Mouse (Mus musculus) hindbrain, embryonic 16.5 days (tissue): ENCODE measurements at regions not wholly inside any gene's neighbourhood (a gene's known extent, or its start where the extent isn't known, plus 50 kb on each side); places are given as distances from the start of the nearest gene placed in this dataset.
"Not testable (repeated sequence)": the region's sequence is repeated elsewhere in the genome, so short reads cannot be mapped to it uniquely, and the experiment has no call there.

Experiments used
- ATAC-seq: fragments of 200-750 bp; cut with Nextera tagmentation; 2 replicates; pipeline ENCODE4 v1.8.0; 2017; ENCODE audit warnings: moderate TSS enrichment, moderate library complexity
- H3K27ac ChIP-seq: fragments of 300-500 bp; sonication (generic); 2 replicates; pipeline ENCODE4 v1.5.1; 2014; ENCODE audit warnings: low read depth, mild to moderate bottlenecking, control low read depth, low read length, moderate library complexity
- H3K27me3 ChIP-seq: fragments of 300-500 bp; sonication (generic); replicated peaks from 2 replicates; pipeline ENCODE4 v1.6.1; 2014; ENCODE audit warnings: low read length; ENCODE audit not compliant: control insufficient read depth, insufficient read depth
- H3K36me3 ChIP-seq: fragments of 300-500 bp; sonication (generic); 2 replicates; pipeline ENCODE4 v1.6.1; 2014; ENCODE audit warnings: mild to moderate bottlenecking, low read length, moderate library complexity, mixed read lengths; ENCODE audit not compliant: control insufficient read depth, insufficient read depth
- H3K4me1 ChIP-seq: fragments of 300-500 bp; sonication (generic); 2 replicates; pipeline ENCODE4 v1.6.1; 2014; ENCODE audit warnings: low read depth, low read length; ENCODE audit not compliant: control insufficient read depth, insufficient read depth
- H3K4me2 ChIP-seq: fragments of 300-500 bp; sonication (generic); 2 replicates; pipeline ENCODE4 v1.6.1; 2014; ENCODE audit warnings: mild to moderate bottlenecking, low read length, control low read depth, moderate library complexity
- H3K4me3 ChIP-seq: fragments of 300-500 bp; sonication (generic); 2 replicates; pipeline ENCODE4 v1.5.1; 2014; ENCODE audit warnings: mild to moderate bottlenecking, low read length, control low read depth, moderate library complexity
- H3K9ac ChIP-seq: fragments of 300-500 bp; sonication (generic); 2 replicates; pipeline ENCODE4 v1.6.1; 2014; ENCODE audit warnings: low read depth, mild to moderate bottlenecking, control low read depth, low read length, moderate library complexity
- H3K9me3 ChIP-seq: fragments of 300-500 bp; sonication (generic); 2 replicates; pipeline ENCODE4 v1.6.1; 2014; ENCODE audit warnings: mild to moderate bottlenecking, low read length, moderate library complexity; ENCODE audit not compliant: control insufficient read depth
- WGBS: fragments of 180-500 bp; shearing (Covaris S2); extraction: QIAGEN DNeasy Blood & Tissue Kit; methylation state at CpG from one replicate; pipeline ENCODE4 v1.1.7; 2014; 5-methylcytosine and 5-hydroxymethylcytosine counted together

GRCm38 (mm10) chr17:81256106-81256505 lies 185.5 kb upstream of the Gm11096 start:
- no peaks in the 10 kb centered on the region for H3K36me3 ChIP-seq
- no peaks in the 10 kb centered on the region for H3K9me3 ChIP-seq
- H3K4me1 ChIP-seq: no peaks in the 10 kb centered on the region
- H3K9ac ChIP-seq: no peak overlapping the region
- 49% methylated on average over 3 of the region's 3 CpGs for WGBS
- H3K27me3 ChIP-seq: no peaks in the 10 kb centered on the region
- no peak overlapping the region for H3K4me2 ChIP-seq
- no peak overlapping the region for H3K27ac ChIP-seq
- ATAC-seq: no peak
- no peak overlapping the region for H3K4me3 ChIP-seq

- Histone ChIP-seq H3K4me2 (no peak overlapping the region), H3K36me3 (no peaks in the 10 kb centered on the region), H3K27ac (no peak overlapping the region), H3K9me3 (0 out of 2 replicates have a peak, but pooled peaks cover 2% of the 10 kb centered on the region), H3K4me1 (no peaks in the 10 kb centered on the region), H3K9ac (no peak overlapping the region), H3K4me3 (no peak overlapping the region), H3K27me3 (no peaks in the 10 kb centered on the region)
- WGBS: 53% methylated on average over 3 of the region's 3 CpGs
- ATAC-seq: no peak
Measured at GRCm38 (mm10) chr17:81250748-81251147, 185.9 kb upstream of the Thumpd2 start.

GRCm38 (mm10) chr17:81246156-81246555 lies 181.3 kb upstream of the Thumpd2 start:
- Histone ChIP-seq H3K27me3 (no peaks in the 10 kb centered on the region), H3K9me3 (0 out of 2 replicates have a peak, but pooled peaks cover 2% of the 10 kb centered on the region), H3K4me3 (no peak overlapping the region), H3K36me3 (no peaks in the 10 kb centered on the region), H3K4me2 (no peak overlapping the region), H3K4me1 (no peaks in the 10 kb centered on the region), H3K9ac (no peak overlapping the region), H3K27ac (no peak overlapping the region)
- WGBS: 93% methylated on average over 6 of the region's 6 CpGs
- no peak for ATAC-seq

- ATAC-seq, H3K9ac ChIP-seq, H3K9me3 ChIP-seq, H3K27me3 ChIP-seq, H3K4me2 ChIP-seq, H3K4me3 ChIP-seq, H3K27ac ChIP-seq, H3K4me1 ChIP-seq, H3K36me3 ChIP-seq: not testable (repeated sequence)
- 100% methylated on average over 8 of the region's 18 CpGs for WGBS
Measured at GRCm38 (mm10) chr17:81231771-81232170, 166.9 kb upstream of the Thumpd2 start.

GRCm38 (mm10) chr17:81225281-81225680 lies 160.4 kb upstream of the Thumpd2 start:
- no peak overlapping the region for H3K9ac ChIP-seq
- H3K27ac ChIP-seq: no peak overlapping the region
- H3K4me3 ChIP-seq: no peak overlapping the region
- no peaks in the 10 kb centered on the region for H3K4me1 ChIP-seq
- H3K4me2 ChIP-seq: no peak overlapping the region
- no peaks in the 10 kb centered on the region for H3K9me3 ChIP-seq
- ATAC-seq: no peak
- H3K27me3 ChIP-seq: no peaks in the 10 kb centered on the region
- H3K36me3 ChIP-seq: no peaks in the 10 kb centered on the region

GRCm38 (mm10) chr17:81221436-81221835 lies 156.6 kb upstream of the Thumpd2 start:
- no peaks in the 10 kb centered on the region for H3K36me3 ChIP-seq
- no peak for ATAC-seq
- no peak overlapping the region for H3K9ac ChIP-seq
- 94% methylated on average over 3 of the region's 3 CpGs for whole genome bisulfite sequencing
- no peak overlapping the region for H3K27ac ChIP-seq
- no peak overlapping the region for H3K4me2 ChIP-seq
- no peaks in the 10 kb centered on the region for H3K9me3 ChIP-seq
- no peaks in the 10 kb centered on the region for H3K4me1 ChIP-seq
- H3K27me3 ChIP-seq: no peaks in the 10 kb centered on the region
- no peak overlapping the region for H3K4me3 ChIP-seq

- no peak overlapping the region for H3K4me2 ChIP-seq
- no peaks in the 10 kb centered on the region for H3K4me1 ChIP-seq
- no peak overlapping the region for H3K27ac ChIP-seq
- H3K4me3 ChIP-seq: no peak overlapping the region
- ATAC-seq: no peak
- no peaks in the 10 kb centered on the region for H3K9me3 ChIP-seq
- H3K9ac ChIP-seq: no peak overlapping the region
- no peaks in the 10 kb centered on the region for H3K27me3 ChIP-seq
- no peaks in the 10 kb centered on the region for H3K36me3 ChIP-seq
- 91% methylated on average over 7 of the region's 7 CpGs for WGBS
Measured at GRCm38 (mm10) chr17:81214844-81215243, 150.0 kb upstream of the Thumpd2 start.

GRCm38 (mm10) chr17:81212043-81212442 lies 147.2 kb upstream of the Thumpd2 start:
- Histone ChIP-seq H3K9ac (no peak overlapping the region), H3K9me3 (no peaks in the 10 kb centered on the region), H3K27me3 (no peaks in the 10 kb centered on the region), H3K27ac (no peak overlapping the region), H3K4me3 (no peak overlapping the region), H3K4me1 (no peaks in the 10 kb centered on the region), H3K36me3 (no peaks in the 10 kb centered on the region), H3K4me2 (no peak overlapping the region)
- 81% methylated on average over 3 of the region's 3 CpGs for WGBS
- ATAC-seq: no peak

- Histone ChIP-seq H3K27ac (no peak overlapping the region), H3K9ac (no peak overlapping the region), H3K36me3 (no peaks in the 10 kb centered on the region), H3K9me3 (no peaks in the 10 kb centered on the region), H3K4me1 (no peaks in the 10 kb centered on the region), H3K4me2 (no peak overlapping the region), H3K27me3 (no peaks in the 10 kb centered on the region), H3K4me3 (no peak overlapping the region)
- 80% methylated on average over 2 of the region's 2 CpGs for WGBS
- ATAC-seq: no peak
Measured at GRCm38 (mm10) chr17:81210389-81210788, 145.5 kb upstream of the Thumpd2 start.

GRCm38 (mm10) chr17:81209323-81209722 lies 144.4 kb upstream of the Thumpd2 start:
- Histone ChIP-seq H3K27me3 (no peaks in the 10 kb centered on the region), H3K4me3 (no peak overlapping the region), H3K9me3 (no peaks in the 10 kb centered on the region), H3K27ac (no peak overlapping the region), H3K4me2 (no peak overlapping the region), H3K9ac (no peak overlapping the region), H3K4me1 (no peaks in the 10 kb centered on the region), H3K36me3 (no peaks in the 10 kb centered on the region)
- 90% methylated on average over 3 of the region's 3 CpGs for WGBS
- ATAC-seq: no peak
